Mouse (Mus musculus): ENCODE results near the gene Gm8165. TPM values are rescaled to one million over a fixed set of nuclear protein-coding genes. Genes with fewer than 3 reads are reported as not detected.
"Not testable (repeated sequence)": the region's sequence is repeated elsewhere in the genome, so short reads cannot be mapped to it uniquely, and the experiment has no call there.

Gm8165 gene
- not detected for total RNA-seq (2021)
- long read RNA-seq, experiment 1, result 0 reads
- long read RNA-seq, experiment 2, result 0 reads

- not testable (repeated sequence) for DNase-seq (ENCODE audit: low spot score in 2 of 2)
Measured at GRCm38 (mm10) chr14:43677099-43677498, at the start of gene Gm8165. TSS of gene Gm8165 (minus strand) at chr14:43677199.

- not testable (repeated sequence) for DNase-seq (ENCODE audit: low spot score in 2 of 2)
Measured at GRCm38 (mm10) chr14:43697621-43698020, 20.6 kb upstream of the Gm8165 start, which contains the start of gene Gm7324. TSS of gene Gm7324 (plus strand) at chr14:43697828.

Other genes with a start within 250 kb of the Gm8165 start
- gene Gm5799, start 133.6 kb downstream of the Gm8165 start, total RNA-seq (2021), result not detected
- gene Gm17654, start 98.1 kb downstream of the Gm8165 start, total RNA-seq (2021), result not detected
- gene Gm10375, start 69.2 kb downstream of the Gm8165 start, total RNA-seq (2021), result not detected
- gene Gm7324, start 20.6 kb upstream of the Gm8165 start, total RNA-seq (2021), result 1 to 10 TPM in 1 of 2 experiments, under 1 TPM in 1; 0.98 to 1.2 TPM
- gene Gm16506, start 50.3 kb upstream of the Gm8165 start, total RNA-seq (2021), result not detected
- gene Gm6526, start 70.7 kb upstream of the Gm8165 start, total RNA-seq (2021), result not detected
- gene Gm8180, start 107.5 kb upstream of the Gm8165 start, total RNA-seq (2021), result not detected
- not detected for gene Ear1, start 198.3 kb upstream of the Gm8165 start, total RNA-seq (2021)
- not detected for gene Ear10, start 246.4 kb upstream of the Gm8165 start, total RNA-seq (2021)
- under 1 TPM; 0.12 to 0.44 TPM for gene Gm8113, start 248.2 kb upstream of the Gm8165 start, total RNA-seq (2021)

Data from gastrocnemius, postnatal 4 days (tissue).